Mouse (Mus musculus): ENCODE measurements around the gene Naa10.

DNA sequence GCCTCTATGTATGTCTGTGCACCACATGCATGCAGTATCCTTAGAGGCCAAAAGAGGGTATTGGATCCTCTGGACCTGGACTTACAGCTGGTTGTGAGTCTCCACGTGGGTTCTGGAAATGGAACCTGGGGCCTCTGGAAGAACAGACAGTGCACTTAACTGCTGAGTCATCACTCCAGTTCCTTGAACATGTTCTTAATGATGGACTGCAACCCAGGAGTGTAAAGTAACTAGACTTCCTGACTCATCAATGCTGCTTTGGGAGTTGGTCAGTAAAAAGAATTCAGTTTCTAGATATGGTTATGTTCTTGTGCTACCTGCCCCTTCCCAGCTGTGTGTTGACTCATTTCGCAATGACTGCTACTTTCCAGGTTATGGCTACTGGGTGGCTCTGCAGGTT lies 10.1 kb upstream of the Naa10 start:
- TF ChIP-seq POLR2A (IDR thresholded peaks at IDR 0.05; ENCODE audit: borderline replicate concordance, extremely low read depth, insufficient read depth, insufficient read length, poor library complexity, severe bottlenecking), result no peak
- no peak for TF ChIP-seq CTCF (IDR thresholded peaks at IDR 0.05; ENCODE audit: borderline replicate concordance, extremely low read depth, insufficient read depth, insufficient read length)

Measured in brain, embryonic 14.5 days (tissue).